Mouse (Mus musculus): ENCODE data around the gene Tmem220. TPM values are rescaled to one million over a fixed set of nuclear protein-coding genes. Genes with fewer than 3 reads are reported as not detected.
A peak's percentile ranks its signal among the peaks of the same experiment; 100 is the strongest.

The Tmem220 gene
- polyA plus RNA-seq (2012; rRNA removed) (1.6 and 1.7 TPM in 2 replicates), polyA plus RNA-seq (2014; fragmentation: Nextera tagmentation; extraction: Ambion mirVana) (0.82 and 1.2 TPM in 2 replicates)

- WGBS = 2% methylated on average over 33 of the region's 35 CpGs
- H3K4me3 ChIP-seq (replicated peaks; ENCODE audit: low read length) = peak within 1 kb of the TSS; percentile 54
- H3K36me3 ChIP-seq (ENCODE audit: control insufficient read depth, insufficient read depth, low read length) = no peaks in the 10 kb centered on the region
- H3K9ac ChIP-seq (ENCODE audit: low read depth, low read length, severe bottlenecking) = peak within 1 kb of the TSS; percentile 61
- H3K4me1 ChIP-seq (ENCODE audit: control insufficient read depth, insufficient read depth, low read length) = 0 out of 2 replicates have a peak, but pooled peaks cover 4% of the 10 kb centered on the region
- peak within 1 kb of the TSS; percentile 57 for H3K4me2 ChIP-seq (replicated peaks; ENCODE audit: low read depth, low read length, severe bottlenecking)
- ATAC-seq (ENCODE audit: low FRiP score, low read depth) = peak; percentile 97
- H3K27ac ChIP-seq (replicated peaks; ENCODE audit: low read depth, low read length) = no peak within 1 kb of the TSS
- H3K9me3 ChIP-seq (ENCODE audit: control insufficient read depth, low read length) = no peaks in the 10 kb centered on the region
- peak; percentile 87; the same call in 1 of the 2 replicates for TF ChIP-seq POLR2A (IDR thresholded peaks at IDR 0.05; ENCODE audit: borderline replicate concordance, extremely low read depth, insufficient read depth, insufficient read length)
- peak; percentile 96 for DNase-seq (ENCODE audit: low spot score)
- no peaks in the 10 kb centered on the region for H3K27me3 ChIP-seq (ENCODE audit: control insufficient read depth, insufficient read depth, low read length)
These were observed at the start of gene Tmem220 for GRCm38 (mm10) chr11:67024867-67025477. Gene Tmem220 (plus strand): TSS chr11:67025154.

GRCm38 (mm10) chr11:66975606-66976330 lies 49.2 kb upstream of the Tmem220 start:
- no peak overlapping the region for H3K4me3 ChIP-seq (replicated peaks; ENCODE audit: low read length)
- no peak overlapping the region for H3K9ac ChIP-seq (ENCODE audit: low read depth, low read length, severe bottlenecking)
- H3K27ac ChIP-seq (replicated peaks; ENCODE audit: low read depth, low read length) = no peak overlapping the region
- no peak for ATAC-seq (ENCODE audit: low FRiP score, low read depth)
- no peaks in the 10 kb centered on the region for H3K36me3 ChIP-seq (ENCODE audit: control insufficient read depth, insufficient read depth, low read length)
- DNase-seq (ENCODE audit: low spot score) = no peak
- H3K27me3 ChIP-seq (ENCODE audit: control insufficient read depth, insufficient read depth, low read length) = no peaks in the 10 kb centered on the region
- no peak for TF ChIP-seq POLR2A (IDR thresholded peaks at IDR 0.05; ENCODE audit: borderline replicate concordance, extremely low read depth, insufficient read depth, insufficient read length)
- H3K9me3 ChIP-seq (ENCODE audit: control insufficient read depth, low read length) = peaks cover 3% of the 10 kb centered on the region
- H3K4me2 ChIP-seq (replicated peaks; ENCODE audit: low read depth, low read length, severe bottlenecking) = no peak overlapping the region
- no peaks in the 10 kb centered on the region for H3K4me1 ChIP-seq (ENCODE audit: control insufficient read depth, insufficient read depth, low read length)
- 92% methylated on average over 7 of the region's 7 CpGs for WGBS

- Histone ChIP-seq H3K4me1 (ENCODE audit: control insufficient read depth, insufficient read depth, low read length) (peaks cover 19% of the 10 kb centered on the region), H3K9me3 (ENCODE audit: control insufficient read depth, low read length) (no peaks in the 10 kb centered on the region), H3K27me3 (ENCODE audit: control insufficient read depth, insufficient read depth, low read length) (no peaks in the 10 kb centered on the region), H3K9ac (ENCODE audit: low read depth, low read length, severe bottlenecking) (no peak overlapping the region), H3K4me2 (replicated peaks; ENCODE audit: low read depth, low read length, severe bottlenecking) (no peak overlapping the region), H3K4me3 (replicated peaks; ENCODE audit: low read length) (no peak overlapping the region), H3K36me3 (ENCODE audit: control insufficient read depth, insufficient read depth, low read length) (no peaks in the 10 kb centered on the region), H3K27ac (replicated peaks; ENCODE audit: low read depth, low read length) (no peak overlapping the region)
- no peak for TF ChIP-seq POLR2A (IDR thresholded peaks at IDR 0.05; ENCODE audit: borderline replicate concordance, extremely low read depth, insufficient read depth, insufficient read length)
- WGBS = 75% methylated on average over 15 of the region's 15 CpGs
- no peak for DNase-seq (ENCODE audit: low spot score)
- no peak for ATAC-seq (ENCODE audit: low FRiP score, low read depth)
These were observed 43.4 kb upstream of the Tmem220 start for GRCm38 (mm10) chr11:66981336-66982115.

- Histone ChIP-seq H3K4me3 (replicated peaks; ENCODE audit: low read length) (no peak overlapping the region), H3K27me3 (ENCODE audit: control insufficient read depth, insufficient read depth, low read length) (no peaks in the 10 kb centered on the region), H3K4me1 (ENCODE audit: control insufficient read depth, insufficient read depth, low read length) (peaks cover 19% of the 10 kb centered on the region), H3K36me3 (ENCODE audit: control insufficient read depth, insufficient read depth, low read length) (no peaks in the 10 kb centered on the region), H3K27ac (replicated peaks; ENCODE audit: low read depth, low read length) (no peak overlapping the region), H3K9ac (ENCODE audit: low read depth, low read length, severe bottlenecking) (no peak overlapping the region), H3K9me3 (ENCODE audit: control insufficient read depth, low read length) (no peaks in the 10 kb centered on the region), H3K4me2 (replicated peaks; ENCODE audit: low read depth, low read length, severe bottlenecking) (no peak overlapping the region)
- no peak for ATAC-seq (ENCODE audit: low FRiP score, low read depth)
- no peak for DNase-seq (ENCODE audit: low spot score)
- TF ChIP-seq POLR2A (IDR thresholded peaks at IDR 0.05; ENCODE audit: borderline replicate concordance, extremely low read depth, insufficient read depth, insufficient read length) = no peak
- 40% methylated on average over 6 of the region's 6 CpGs for WGBS
These were observed 42.2 kb upstream of the Tmem220 start for GRCm38 (mm10) chr11:66982794-66983193.

Data from limb, embryonic 14.5 days (tissue).